Mouse (Mus musculus): ENCODE results near the gene Gnptg. TPM values are rescaled to one million over a fixed set of nuclear protein-coding genes. Genes with fewer than 3 reads are reported as not detected.

Gnptg gene
- total and polyA plus RNA-seq, 2 experiments from 2014 or later: 91.3 to 119 TPM

GRCm38 (mm10) chr17:25219492-25220295 is 20.2 kb downstream of the Gnptg start:
- H3K27ac ChIP-seq (ENCODE audit: low read depth, low read length): no peak overlapping the region
- no peak overlapping the region for H3K4me3 ChIP-seq (ENCODE audit: low read depth, low read length)
- TF ChIP-seq CTCF (IDR thresholded peaks at IDR 0.05; ENCODE audit: low read depth): no peak
- H3K27me3 ChIP-seq (ENCODE audit: insufficient read depth, low read length): no peaks in the 10 kb centered on the region
- H3K9me3 ChIP-seq (ENCODE audit: low read length): no peaks in the 10 kb centered on the region
- H3K4me1 ChIP-seq (ENCODE audit: insufficient read depth): no peaks in the 10 kb centered on the region
- DNase-seq: no peak
- no peak for ATAC-seq
- no peak overlapping the region for H3K4me2 ChIP-seq (ENCODE audit: low read depth)
- peaks cover 43% of the 10 kb centered on the region for H3K36me3 ChIP-seq (ENCODE audit: insufficient read depth)
- WGBS: 95% methylated on average over 15 of the region's 15 CpGs
- H3K9ac ChIP-seq: no peak overlapping the region

GRCm38 (mm10) chr17:25218967-25219366 is 21.0 kb downstream of the Gnptg start:
- Histone ChIP-seq H3K36me3 (ENCODE audit: insufficient read depth) (peaks cover 50% of the 10 kb centered on the region), H3K27me3 (ENCODE audit: insufficient read depth, low read length) (no peaks in the 10 kb centered on the region), H3K9me3 (ENCODE audit: low read length) (no peaks in the 10 kb centered on the region), H3K4me2 (ENCODE audit: low read depth) (no peak overlapping the region), H3K27ac (ENCODE audit: low read depth, low read length) (no peak overlapping the region), H3K4me3 (ENCODE audit: low read depth, low read length) (no peak overlapping the region), H3K9ac (no peak overlapping the region), H3K4me1 (ENCODE audit: insufficient read depth) (no peaks in the 10 kb centered on the region)
- ATAC-seq (no peak), DNase-seq (no peak)
- WGBS: 92% methylated on average over 9 of the region's 9 CpGs
- no peak for TF ChIP-seq CTCF (IDR thresholded peaks at IDR 0.05; ENCODE audit: low read depth)

GRCm38 (mm10) chr17:25215431-25215830 is 24.5 kb downstream of the Gnptg start:
- Histone ChIP-seq H3K9ac (no peak overlapping the region), H3K4me2 (ENCODE audit: low read depth) (no peak overlapping the region), H3K4me1 (ENCODE audit: insufficient read depth) (no peaks in the 10 kb centered on the region), H3K4me3 (ENCODE audit: low read depth, low read length) (no peak overlapping the region), H3K27ac (ENCODE audit: low read depth, low read length) (no peak overlapping the region), H3K36me3 (ENCODE audit: insufficient read depth) (peaks cover 71% of the 10 kb centered on the region), H3K27me3 (ENCODE audit: insufficient read depth, low read length) (no peaks in the 10 kb centered on the region), H3K9me3 (ENCODE audit: low read length) (no peaks in the 10 kb centered on the region)
- 88% methylated on average over 3 of the region's 3 CpGs for WGBS
- TF ChIP-seq CTCF (IDR thresholded peaks at IDR 0.05; ENCODE audit: low read depth): no peak
- ATAC-seq (no peak), DNase-seq (no peak)

- H3K27ac ChIP-seq (ENCODE audit: low read depth, low read length): no peak overlapping the region
- H3K9me3 ChIP-seq (ENCODE audit: low read length): no peaks in the 10 kb centered on the region
- no peak overlapping the region for H3K4me2 ChIP-seq (ENCODE audit: low read depth)
- no peak overlapping the region for H3K4me3 ChIP-seq (ENCODE audit: low read depth, low read length)
- 88% methylated on average over 4 of the region's 4 CpGs for WGBS
- H3K36me3 ChIP-seq (ENCODE audit: insufficient read depth): peaks cover 86% of the 10 kb centered on the region
- no peak for TF ChIP-seq CTCF (IDR thresholded peaks at IDR 0.05; ENCODE audit: low read depth)
- no peaks in the 10 kb centered on the region for H3K4me1 ChIP-seq (ENCODE audit: insufficient read depth)
- DNase-seq (no peak), ATAC-seq (no peak)
- no peak overlapping the region for H3K9ac ChIP-seq
- H3K27me3 ChIP-seq (ENCODE audit: insufficient read depth, low read length): no peaks in the 10 kb centered on the region
Measured at GRCm38 (mm10) chr17:25211705-25212104, 28.2 kb downstream of the Gnptg start.

GRCm38 (mm10) chr17:25210680-25211466 is 29.1 kb downstream of the Gnptg start:
- Histone ChIP-seq H3K4me3 (ENCODE audit: low read depth, low read length) (no peak overlapping the region), H3K27me3 (ENCODE audit: insufficient read depth, low read length) (no peaks in the 10 kb centered on the region), H3K9ac (no peak overlapping the region), H3K9me3 (ENCODE audit: low read length) (no peaks in the 10 kb centered on the region), H3K36me3 (ENCODE audit: insufficient read depth) (peaks cover 86% of the 10 kb centered on the region), H3K27ac (ENCODE audit: low read depth, low read length) (no peak overlapping the region), H3K4me1 (ENCODE audit: insufficient read depth) (no peaks in the 10 kb centered on the region), H3K4me2 (ENCODE audit: low read depth) (no peak overlapping the region)
- no peak for TF ChIP-seq CTCF (IDR thresholded peaks at IDR 0.05; ENCODE audit: low read depth)
- 75% methylated on average over 15 of the region's 15 CpGs for WGBS
- no peak for DNase-seq
- no peak for ATAC-seq

GRCm38 (mm10) chr17:25210006-25210405 is 29.9 kb downstream of the Gnptg start:
- TF ChIP-seq CTCF (IDR thresholded peaks at IDR 0.05; ENCODE audit: low read depth): no peak

GRCm38 (mm10) chr17:25202401-25202800 is 37.5 kb downstream of the Gnptg start:
- 93% methylated on average over 4 of the region's 4 CpGs for WGBS

More at GRCm38 (mm10) chr17:25210006-25210405, 29.9 kb downstream of the Gnptg start:
- Histone ChIP-seq H3K9me3 (ENCODE audit: low read length) (no peaks in the 10 kb centered on the region), H3K4me2 (ENCODE audit: low read depth) (no peak overlapping the region), H3K27me3 (ENCODE audit: insufficient read depth, low read length) (no peaks in the 10 kb centered on the region), H3K4me1 (ENCODE audit: insufficient read depth) (no peaks in the 10 kb centered on the region), H3K36me3 (ENCODE audit: insufficient read depth) (peaks cover 87% of the 10 kb centered on the region), H3K9ac (no peak overlapping the region), H3K27ac (ENCODE audit: low read depth, low read length) (no peak overlapping the region), H3K4me3 (ENCODE audit: low read depth, low read length) (no peak overlapping the region)
- no peak for ATAC-seq
- WGBS: 92% methylated on average over 4 of the region's 4 CpGs
- DNase-seq: no peak

More at GRCm38 (mm10) chr17:25202401-25202800, 37.5 kb downstream of the Gnptg start:
- H3K27me3 ChIP-seq (ENCODE audit: insufficient read depth, low read length): no peaks in the 10 kb centered on the region
- H3K27ac ChIP-seq (ENCODE audit: low read depth, low read length): no peak overlapping the region
- H3K4me2 ChIP-seq (ENCODE audit: low read depth): no peak overlapping the region
- DNase-seq (no peak), ATAC-seq (no peak)
- H3K4me3 ChIP-seq (ENCODE audit: low read depth, low read length): no peak overlapping the region
- no peaks in the 10 kb centered on the region for H3K4me1 ChIP-seq (ENCODE audit: insufficient read depth)
- TF ChIP-seq CTCF (IDR thresholded peaks at IDR 0.05; ENCODE audit: low read depth): no peak
- no peaks in the 10 kb centered on the region for H3K9me3 ChIP-seq (ENCODE audit: low read length)
- peaks cover 61% of the 10 kb centered on the region for H3K36me3 ChIP-seq (ENCODE audit: insufficient read depth)
- no peak overlapping the region for H3K9ac ChIP-seq

Measured in forebrain, postnatal 0 days (tissue).